Mouse (Mus musculus): ENCODE measurements around the gene Ttc27.

GRCm38 (mm10) chr17:74902453-74902852 lies 184.9 kb downstream of the Ttc27 start:
- TF ChIP-seq CTCF (IDR thresholded peaks at IDR 0.05; ENCODE audit: low read depth) (no peak), EP300 (IDR thresholded peaks at IDR 0.05; ENCODE audit: low read depth) (no peak)
